Mouse (Mus musculus) c-Kit-positive CD71-negative TER-119-negative erythroid progenitor cells, embryonic 14.5 days (primary cell): Measurements from ENCODE around the gene Syt1.

Experiments
- DNase-seq: peaks from one replicate; pipeline ENCODE4 v3.0.0-alpha.2; 2013; ENCODE audit warnings: low read depth

The Syt1 gene

GRCm38 (mm10) chr10:108577611-108578010, 433.2 kb downstream of the Syt1 start:
- no peak for DNase-seq

GRCm38 (mm10) chr10:108572764-108573163, 438.0 kb downstream of the Syt1 start:
- no peak for DNase-seq

- DNase-seq = no peak
These were observed 439.7 kb downstream of the Syt1 start for GRCm38 (mm10) chr10:108571104-108571503.

GRCm38 (mm10) chr10:108569568-108570139, 441.1 kb downstream of the Syt1 start:
- DNase-seq = no peak

- no peak for DNase-seq
These were observed 441.9 kb downstream of the Syt1 start for GRCm38 (mm10) chr10:108568925-108569324.

- no peak for DNase-seq
These were observed 442.6 kb downstream of the Syt1 start for GRCm38 (mm10) chr10:108568136-108568535.

- no peak for DNase-seq
These were observed 443.3 kb downstream of the Syt1 start for GRCm38 (mm10) chr10:108567456-108567855.

GRCm38 (mm10) chr10:108559607-108559908, 451.2 kb downstream of the Syt1 start:
- DNase-seq = no peak

- no peak for DNase-seq
These were observed 451.8 kb downstream of the Syt1 start for GRCm38 (mm10) chr10:108558812-108559606.

GRCm38 (mm10) chr10:108552544-108552943, 458.2 kb downstream of the Syt1 start:
- DNase-seq = no peak

- DNase-seq = no peak
These were observed 465.1 kb downstream of the Syt1 start for GRCm38 (mm10) chr10:108545715-108546114.

- no peak for DNase-seq
These were observed 469.2 kb downstream of the Syt1 start for GRCm38 (mm10) chr10:108541555-108541954.

- DNase-seq = no peak
These were observed 472.2 kb downstream of the Syt1 start for GRCm38 (mm10) chr10:108538546-108538945.

- DNase-seq = no peak
These were observed 473.1 kb downstream of the Syt1 start for GRCm38 (mm10) chr10:108537641-108538040.

GRCm38 (mm10) chr10:108535922-108536321, 474.9 kb downstream of the Syt1 start:
- DNase-seq = no peak

- DNase-seq = no peak
These were observed 476.7 kb downstream of the Syt1 start for GRCm38 (mm10) chr10:108534112-108534511.

GRCm38 (mm10) chr10:108532916-108533315, 477.9 kb downstream of the Syt1 start:
- no peak for DNase-seq

GRCm38 (mm10) chr10:108532283-108532682, 478.5 kb downstream of the Syt1 start:
- no peak for DNase-seq

GRCm38 (mm10) chr10:108531641-108532040, 479.1 kb downstream of the Syt1 start:
- DNase-seq = no peak

- DNase-seq = no peak
These were observed 479.7 kb downstream of the Syt1 start for GRCm38 (mm10) chr10:108531111-108531510.

GRCm38 (mm10) chr10:108528338-108528737, 482.4 kb downstream of the Syt1 start:
- DNase-seq = no peak

- DNase-seq = no peak
These were observed 485.3 kb downstream of the Syt1 start for GRCm38 (mm10) chr10:108525506-108525905.

- no peak for DNase-seq
These were observed 486.3 kb downstream of the Syt1 start for GRCm38 (mm10) chr10:108524306-108525029.
